9 mouse cellular contexts compared by ENCODE assay signal in the genomic region with DNA sequence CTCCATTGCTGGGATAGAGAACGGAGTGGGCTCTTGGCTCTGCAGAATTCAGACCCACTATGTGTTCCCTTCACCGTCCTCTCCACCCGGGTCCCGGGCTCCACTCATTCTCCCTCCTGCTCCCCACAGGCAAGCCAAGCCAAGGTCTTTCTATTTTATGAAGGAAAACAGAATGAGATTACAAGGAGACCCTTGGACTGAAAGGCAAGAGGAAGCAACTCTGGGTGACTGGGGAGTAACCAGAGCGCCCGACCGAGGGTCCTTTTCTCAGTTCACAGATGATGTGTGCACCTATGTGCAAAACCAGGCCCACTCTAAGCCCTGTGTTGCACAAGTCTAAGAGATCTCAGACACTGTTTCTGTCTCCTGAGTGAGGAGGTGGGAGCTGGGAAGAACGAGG. TPM values are rescaled to one million over a fixed set of nuclear protein-coding genes. Genes with fewer than 3 reads are reported as not detected.
DNase-seq lines count a peak whose midpoint lies in the region; ATAC-seq and TF ChIP-seq lines count a peak whose summit lies in the region.
"Had no signal": no experiment of that assay in that cellular context is flagged by ENCODE, and none has a peak within 500 bp of the region (broad histone marks: within the 10 kb centered on the region; RNA-seq: fewer than 3 reads in every experiment).

No protein-coding gene starts in this region.

- no peak overlapping the region for H3K4me2 ChIP-seq in forebrain, embryonic 11.5 days (ENCODE audit: low read depth, low read length, severe bottlenecking)
- no peak overlapping the region for H3K4me2 ChIP-seq in forebrain, embryonic 13.5 days
- no peak overlapping the region for H3K4me2 ChIP-seq in kidney, postnatal 0 days (ENCODE audit: low read length)

- peak overlapping the region; percentile 43 for H3K27ac ChIP-seq in forebrain, embryonic 11.5 days (ENCODE audit: low read depth, low read length)
- H3K27ac ChIP-seq in forebrain, embryonic 13.5 days, result no peak overlapping the region
- H3K27ac ChIP-seq in kidney, postnatal 0 days, result peak overlapping the region; percentile 78
- H3K27ac ChIP-seq in limb, embryonic 10.5 days, result peak overlapping the region; percentile 94

- H3K4me1 ChIP-seq in forebrain, embryonic 11.5 days (replicated peaks; ENCODE audit: control insufficient read depth, insufficient read depth, low read length), result 0 out of 2 replicates have a peak, but pooled peaks cover 7% of the 10 kb centered on the region
- peaks cover 29% of the 10 kb centered on the region for H3K4me1 ChIP-seq in forebrain, embryonic 13.5 days
- H3K4me1 ChIP-seq in kidney, postnatal 0 days (replicated peaks; ENCODE audit: insufficient read depth, low read length), result peaks cover 17% of the 10 kb centered on the region
- peaks cover 79% of the 10 kb centered on the region for H3K4me1 ChIP-seq in limb, embryonic 10.5 days

- no peaks in the 10 kb centered on the region for H3K27me3 ChIP-seq in forebrain, embryonic 11.5 days (ENCODE audit: control insufficient read depth, insufficient read depth, low read length)
- H3K27me3 ChIP-seq in forebrain, embryonic 13.5 days, result no peaks in the 10 kb centered on the region
- H3K27me3 ChIP-seq in kidney, postnatal 0 days (ENCODE audit: insufficient read depth, low read length), result no peaks in the 10 kb centered on the region
- peaks cover 9% of the 10 kb centered on the region; the same call in 1 of the 2 replicates for H3K27me3 ChIP-seq in limb, embryonic 10.5 days (ENCODE audit: low read depth, poor library complexity, severe bottlenecking)

- H3K36me3 ChIP-seq in forebrain, embryonic 11.5 days (ENCODE audit: control insufficient read depth, insufficient read depth, low read length), result no peaks in the 10 kb centered on the region
- H3K36me3 ChIP-seq in forebrain, embryonic 13.5 days (ENCODE audit: poor library complexity, severe bottlenecking), result no peaks in the 10 kb centered on the region
- no peaks in the 10 kb centered on the region for H3K36me3 ChIP-seq in kidney, postnatal 0 days (ENCODE audit: insufficient read depth, low read length)
- 0 out of 2 replicates have a peak, but pooled peaks cover 2% of the 10 kb centered on the region for H3K36me3 ChIP-seq in limb, embryonic 10.5 days

- no peak overlapping the region for H3K4me3 ChIP-seq in forebrain, embryonic 11.5 days (ENCODE audit: low read depth, low read length)
- H3K4me3 ChIP-seq in forebrain, embryonic 13.5 days, result no peak overlapping the region
- H3K4me3 ChIP-seq in kidney, postnatal 0 days (replicated peaks; ENCODE audit: low read depth, low read length), result no peak overlapping the region
- peak overlapping the region; percentile 27 for H3K4me3 ChIP-seq in limb, embryonic 10.5 days

- H3K9ac ChIP-seq in forebrain, embryonic 11.5 days (ENCODE audit: low read length), result 0 out of 2 replicates have a peak overlapping the region, but pooled peaks have one; percentile 18
- no peak overlapping the region for H3K9ac ChIP-seq in forebrain, embryonic 13.5 days
- H3K9ac ChIP-seq in kidney, postnatal 0 days (ENCODE audit: low read depth, low read length), result no peak overlapping the region

- 77% methylated on average over 8 of the region's 8 CpGs for WGBS in forebrain, embryonic 11.5 days
- 74% methylated on average over 8 of the region's 8 CpGs for WGBS in forebrain, embryonic 13.5 days
- WGBS in kidney, postnatal 0 days, result 57% methylated on average over 8 of the region's 8 CpGs
- 61% methylated on average over 8 of the region's 8 CpGs for WGBS in limb, embryonic 10.5 days

- ATAC-seq in forebrain, embryonic 11.5 days (replicated peaks; ENCODE audit: low FRiP score), result no peak
- no peak for ATAC-seq in forebrain, embryonic 13.5 days
- no peak for ATAC-seq in kidney, postnatal 0 days (replicated peaks; ENCODE audit: low FRiP score, low read depth)

- no peak for DNase-seq in forebrain, embryonic 11.5 days (ENCODE audit: low spot score)
- no peak for DNase-seq in kidney, postnatal 0 days (ENCODE audit: low spot score)
- DNase-seq in kidney, postnatal 36 days, result no peak
- peak; percentile 48 for DNase-seq in CD4-positive helper T cell, adult 2 months (ENCODE audit: low read depth, low spot score)
- DNase-seq in limb, embryonic 10.5 days (ENCODE audit: low spot score), result no peak
- no peak for DNase-seq in frontal cortex, postnatal 14 days (ENCODE audit: low spot score in 2 of 2)
- DNase-seq in right cerebral cortex, postnatal 14 days, result no peak
- DNase-seq: cerebellum, postnatal 36 days had no signal

- no peak for TF ChIP-seq CTCF in kidney, postnatal 0 days (IDR thresholded peaks at IDR 0.05; ENCODE audit: low read depth)

- no peaks in the 10 kb centered on the region for H3K9me3 ChIP-seq in forebrain, embryonic 11.5 days (ENCODE audit: control insufficient read depth, low read length)
- no peaks in the 10 kb centered on the region for H3K9me3 ChIP-seq in forebrain, embryonic 13.5 days (replicated peaks)
- H3K9me3 ChIP-seq in kidney, postnatal 0 days (replicated peaks; ENCODE audit: low read length), result no peaks in the 10 kb centered on the region
- no peaks in the 10 kb centered on the region for H3K9me3 ChIP-seq in limb, embryonic 10.5 days (replicated peaks)

RNA-seq across cellular contexts. Expression of gene Ccr7, which starts 6.5 kb away (rescaled TPM):
- 0.31 TPM in 1 of 2 replicates, not detected in the other for polyA plus RNA-seq in forebrain, embryonic 11.5 days (2014; fragmentation: Nextera tagmentation; extraction: Ambion mirVana)
- 0.14 TPM in 1 of 2 replicates, not detected in the other for polyA plus RNA-seq in forebrain, embryonic 13.5 days (2015; fragmentation: Nextera tagmentation; extraction: Ambion mirVana)
- polyA plus RNA-seq in kidney, postnatal 0 days (2015; fragmentation: Nextera tagmentation; extraction: Ambion mirVana), result 0.08 and 0.19 TPM in 2 replicates
- polyA plus RNA-seq in limb, embryonic 10.5 days (2016; fragmentation: Nextera tagmentation; extraction: Ambion mirVana), result 0.82 and 1.3 TPM in 2 replicates

RNA-seq across cellular contexts. Expression of gene Tns4, which starts 59.3 kb away (rescaled TPM):
- 0.27 and 0.65 TPM in 2 replicates for polyA plus RNA-seq in forebrain, embryonic 11.5 days (2014; fragmentation: Nextera tagmentation; extraction: Ambion mirVana)
- polyA plus RNA-seq in forebrain, embryonic 13.5 days (2015; fragmentation: Nextera tagmentation; extraction: Ambion mirVana), result not detected in 2 replicates
- polyA plus RNA-seq in kidney, postnatal 0 days (2015; fragmentation: Nextera tagmentation; extraction: Ambion mirVana), result 0.13 and 0.16 TPM in 2 replicates
- 0.74 and 1.4 TPM in 2 replicates for polyA plus RNA-seq in limb, embryonic 10.5 days (2016; fragmentation: Nextera tagmentation; extraction: Ambion mirVana)
